Mouse (Mus musculus) bone marrow macrophage, adult 2 months (primary cell): ENCODE measurements around the gene Spata46.

ENCODE experiments used
- CTCF ChIP-seq: IDR thresholded peaks from 2 replicates; pipeline ENCODE4 v1.5.1; 2012; ENCODE audit warnings: low read depth, mild to moderate bottlenecking, low read length, moderate library complexity
- POLR2A ChIP-seq: IDR thresholded peaks from 2 replicates; pipeline ENCODE4 v1.6.1; 2012; ENCODE audit warnings: mild to moderate bottlenecking, low read depth, low read length, borderline replicate concordance

GRCm38 (mm10) chr1:170322046-170322445 is 13.4 kb downstream of the Spata46 start:
- no peak for TF ChIP-seq POLR2A
- TF ChIP-seq CTCF, result no peak
